Mouse (Mus musculus) hematopoietic stem cell, adult 5-6 weeks (primary cell): Measurements from ENCODE around the gene Tgfb1i1. TPM values are rescaled to one million over a fixed set of nuclear protein-coding genes. Genes with fewer than 3 reads are reported as not detected.

Source experiments
- ATAC-seq, 2 experiments: fragments of 125-278 bp in 1 of 2; replicated peaks in 1 of 2; 2 replicates each; pipeline ENCODE4 v1.8.0; 2016 to 2017; ENCODE audit warnings: inconsistent platforms in 2 of 2, mild to moderate bottlenecking in 2 of 2, moderate number of reproducible peaks in 2 of 2, low read depth in 1 of 2, moderate TSS enrichment in 1 of 2; ENCODE audit not compliant: low FRiP score in 2 of 2, poor library complexity in 2 of 2, severe bottlenecking in 2 of 2, insufficient read depth in 1 of 2, low TSS enrichment in 1 of 2
- total RNA-seq: library from RNA; stranded (forward); fragments of 172-1452, 232-1000 nt; gene quantifications from 2 replicates; pipeline ENCODE4 v1.2.3, GENCODE M21; 2017

The Tgfb1i1 gene
- total RNA-seq, 1 experiment from 2014 or later = 1.5 TPM

DNA sequence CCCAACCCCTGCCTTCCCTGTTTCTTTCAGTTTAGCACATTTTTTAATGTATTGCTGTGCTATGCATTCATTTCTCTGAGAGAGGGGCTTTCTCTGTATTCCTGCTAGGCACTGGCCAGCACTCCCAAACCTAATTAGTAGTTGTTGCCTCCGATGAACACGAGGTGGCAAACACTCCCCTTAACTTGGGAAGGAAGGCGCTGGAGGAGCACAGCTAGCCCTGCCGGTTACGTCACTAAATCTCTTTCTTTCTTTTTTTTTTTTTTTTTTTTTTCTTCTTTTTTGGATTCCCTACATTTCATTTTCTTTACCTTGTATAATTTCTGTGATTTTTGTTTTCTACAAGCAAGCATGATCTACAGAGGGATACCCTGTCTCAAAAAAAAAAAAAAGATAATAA, 58.3 kb downstream of the Tgfb1i1 start:
- peak in 1 of 2 experiments; percentile 81; a peak in 2 of 4 replicates for ATAC-seq

Other genes starting within 250 kb of the Tgfb1i1 start
- not detected in 2 replicates for gene Trim72, start 242.9 kb upstream of the Tgfb1i1 start, total RNA-seq
- gene Itgam, start 184.2 kb upstream of the Tgfb1i1 start, total RNA-seq = 29.7 and 53.4 TPM in 2 replicates
- 0.56 TPM in 1 of 2 replicates, not detected in the other for gene Gm49368, start 184.1 kb upstream of the Tgfb1i1 start, total RNA-seq
- 1.3 and 2.4 TPM in 2 replicates for gene Itgax, start 117.3 kb upstream of the Tgfb1i1 start, total RNA-seq
- 0.63 and 0.69 TPM in 2 replicates for gene Itgad, start 92.4 kb upstream of the Tgfb1i1 start, total RNA-seq
- gene Cox6a2, start 40.4 kb upstream of the Tgfb1i1 start, total RNA-seq = 4.1 and 4.7 TPM in 2 replicates
- gene Armc5, start 9.5 kb upstream of the Tgfb1i1 start, total RNA-seq = 9.8 and 13.0 TPM in 2 replicates
- gene 9130023H24Rik, start 8.8 kb upstream of the Tgfb1i1 start, total RNA-seq = 6.1 and 9.9 TPM in 2 replicates
- gene Slc5a2, start 18.8 kb downstream of the Tgfb1i1 start, total RNA-seq = 0.50 TPM in 1 of 2 replicates, not detected in the other
- 20.9 and 22.7 TPM in 2 replicates for gene BC017158, start 51.4 kb downstream of the Tgfb1i1 start, total RNA-seq
- gene Rgs10, start 171.9 kb downstream of the Tgfb1i1 start, total RNA-seq = 22.0 and 56.0 TPM in 2 replicates
- 65.6 and 89.7 TPM in 2 replicates for gene Tial1, start 214.9 kb downstream of the Tgfb1i1 start, total RNA-seq